Mouse (Mus musculus) bone marrow, adult 2 months (tissue): ENCODE data around the gene Ccdc183. TPM values are rescaled to one million over a fixed set of nuclear protein-coding genes. Genes with fewer than 3 reads are reported as not detected.

ENCODE experiments used
- H3K27ac ChIP-seq: fragments of 200-500 bp; 2 replicates; pipeline ENCODE4 v1.5.1; 2012; ENCODE audit warnings: low read depth, mild to moderate bottlenecking, control low read depth, inconsistent platforms, low read length; ENCODE audit not compliant: control insufficient read depth, poor library complexity, insufficient read depth
- H3K4me1 ChIP-seq: fragments of 200-500 bp; 2 replicates; pipeline ENCODE4 v1.6.1; 2011; ENCODE audit warnings: low read length; ENCODE audit not compliant: control insufficient read depth, insufficient read depth
- H3K4me3 ChIP-seq: fragments of 200-500 bp; replicated peaks from 2 replicates; pipeline ENCODE3; 2011; ENCODE audit warnings: mild to moderate bottlenecking, low read depth, low read length, control low read depth; ENCODE audit not compliant: control insufficient read depth
- CTCF ChIP-seq: fragments of 200-500 bp; IDR thresholded peaks from 2 replicates; pipeline ENCODE4 v1.5.1; 2011; ENCODE audit warnings: low read length, control low read depth; ENCODE audit not compliant: control insufficient read depth, insufficient read depth
- POLR2A ChIP-seq: fragments of 200-500 bp; IDR thresholded peaks from 2 replicates; pipeline ENCODE4 v1.6.1; 2011; ENCODE audit warnings: low read depth, mild to moderate bottlenecking, control low read depth, low read length, borderline replicate concordance; ENCODE audit not compliant: control insufficient read depth
- WGBS: fragments of 180-500 bp; shearing (Covaris S2); methylation state at CpG from one replicate; pipeline ENCODE4 v1.1.7; 2018; 5-methylcytosine and 5-hydroxymethylcytosine counted together
- polyA plus RNA-seq: library from polyadenylated mRNA; stranded (reverse); fragments of >200 nt; gene quantifications from 2 replicates; pipeline ENCODE4 v1.2.4, GENCODE M21; 2011; ENCODE audit warnings: low replicate concordance; ENCODE audit not compliant: missing spikeins, insufficient read depth, insufficient read length

The Ccdc183 gene
- polyA plus RNA-seq, 1 experiment = not detected

GRCm38 (mm10) chr2:25600037-25600436 lies 17.4 kb downstream of the Ccdc183 start:
- no peaks in the 10 kb centered on the region for H3K4me1 ChIP-seq
- no peak overlapping the region for H3K27ac ChIP-seq
- H3K4me3 ChIP-seq = no peak overlapping the region
- WGBS = 86% methylated on average over 2 of the region's 2 CpGs
- no peak for TF ChIP-seq POLR2A
- TF ChIP-seq CTCF = no peak

- 80% methylated on average over 1 of the region's 1 CpGs for WGBS
- no peaks in the 10 kb centered on the region for H3K4me1 ChIP-seq
- H3K4me3 ChIP-seq = no peak overlapping the region
- TF ChIP-seq POLR2A = no peak
- no peak for TF ChIP-seq CTCF
- no peak overlapping the region for H3K27ac ChIP-seq
Observed at GRCm38 (mm10) chr2:25598749-25599148, 18.7 kb downstream of the Ccdc183 start.

GRCm38 (mm10) chr2:25596765-25597510 lies 20.5 kb downstream of the Ccdc183 start:
- no peak for TF ChIP-seq CTCF
- Histone ChIP-seq H3K4me3 (no peak overlapping the region), H3K27ac (no peak overlapping the region), H3K4me1 (no peaks in the 10 kb centered on the region; the same call in 1 of the 2 replicates)
- 92% methylated on average over 5 of the region's 5 CpGs for WGBS

GRCm38 (mm10) chr2:25591863-25592262 lies 25.6 kb downstream of the Ccdc183 start:
- H3K4me3 ChIP-seq = no peak overlapping the region
- WGBS = 64% methylated on average over 2 of the region's 2 CpGs
- TF ChIP-seq POLR2A (no peak), CTCF (peak; percentile 53)
- H3K4me1 ChIP-seq = no peaks in the 10 kb centered on the region; the same call in 1 of the 2 replicates
- no peak overlapping the region for H3K27ac ChIP-seq

- Histone ChIP-seq H3K4me3 (no peak overlapping the region), H3K4me1 (no peaks in the 10 kb centered on the region; the same call in 1 of the 2 replicates), H3K27ac (no peak overlapping the region)
- WGBS = 80% methylated on average over 8 of the region's 8 CpGs
- TF ChIP-seq POLR2A = no peak
- no peak for TF ChIP-seq CTCF
Observed at GRCm38 (mm10) chr2:25588227-25588907, 29.1 kb downstream of the Ccdc183 start.

- TF ChIP-seq CTCF = no peak
- no peak for TF ChIP-seq POLR2A
- Histone ChIP-seq H3K4me3 (no peak overlapping the region), H3K4me1 (no peaks in the 10 kb centered on the region), H3K27ac (no peak overlapping the region)
- 85% methylated on average over 8 of the region's 8 CpGs for WGBS
Observed at GRCm38 (mm10) chr2:25587290-25587689, 30.2 kb downstream of the Ccdc183 start.

- TF ChIP-seq POLR2A = no peak
- no peak for TF ChIP-seq CTCF
- no peak overlapping the region for H3K27ac ChIP-seq
- no peak overlapping the region for H3K4me3 ChIP-seq
- H3K4me1 ChIP-seq = no peaks in the 10 kb centered on the region
- 67% methylated on average over 3 of the region's 3 CpGs for WGBS
Observed at GRCm38 (mm10) chr2:25585601-25586000, 31.9 kb downstream of the Ccdc183 start.

- 91% methylated on average over 4 of the region's 4 CpGs for WGBS
- H3K4me1 ChIP-seq = no peaks in the 10 kb centered on the region
- no peak overlapping the region for H3K4me3 ChIP-seq
- H3K27ac ChIP-seq = no peak overlapping the region
- TF ChIP-seq CTCF (no peak), POLR2A (no peak)
Observed at GRCm38 (mm10) chr2:25584856-25585255, 32.6 kb downstream of the Ccdc183 start.
